Mouse (Mus musculus): ENCODE measurements at regions not wholly inside any gene's neighbourhood (a gene's known extent, or its start where the extent isn't known, plus 50 kb on each side); places are given as distances from the start of the nearest gene placed in this dataset.

DNA sequence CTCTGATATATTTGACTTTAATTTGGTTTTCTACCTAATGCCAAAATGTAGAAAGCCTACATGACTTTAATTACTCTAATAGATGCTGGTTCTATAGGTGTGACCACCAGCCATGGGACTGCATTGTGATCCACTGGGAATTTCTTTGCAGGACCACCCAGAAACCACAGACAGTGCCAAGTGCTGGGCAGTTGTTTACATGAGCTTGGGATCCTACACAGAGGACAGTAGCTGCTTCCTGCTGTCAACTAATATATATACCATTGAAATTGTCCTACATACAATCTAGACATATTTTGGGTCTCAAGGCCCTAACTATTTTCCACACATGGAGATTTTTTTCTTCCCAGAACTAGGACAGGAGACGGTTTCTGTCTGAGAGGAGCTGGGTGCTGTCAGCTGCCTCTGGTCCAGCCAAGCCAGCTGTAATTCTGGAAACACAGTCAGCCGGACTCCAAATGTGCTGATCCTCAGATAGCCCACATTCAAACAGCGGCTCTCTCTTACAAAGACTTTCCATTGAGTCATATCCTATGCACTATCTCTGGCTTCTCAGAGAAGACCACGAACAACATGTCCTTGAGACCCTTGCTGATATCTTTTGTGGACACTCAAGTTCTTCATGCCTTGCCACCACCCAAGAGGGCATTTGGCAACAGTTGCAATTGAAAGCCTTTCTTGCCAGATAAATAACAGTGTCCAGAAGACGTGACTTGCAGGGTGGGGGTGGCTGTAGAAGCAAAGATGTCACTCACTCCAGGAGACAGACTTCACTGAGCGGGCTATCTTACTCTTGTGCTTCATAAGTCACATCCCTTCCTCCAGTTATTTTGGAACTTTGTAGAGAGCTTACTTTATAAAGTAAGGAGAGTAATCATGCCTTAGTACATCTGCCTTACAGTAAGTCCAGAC lies 620.1 kb downstream of the Lmo4 start:
- ChIA-PET CTCF (interaction anchor here (0.6 to 1.2 kb wide), 2 partner anchors 12 to 784 kb away, joined by 3 to 4 read pairs; no protein-coding TSS in a partner anchor), POLR2A (interaction anchor here (0.6 kb wide), 1 partner anchor 687 kb away, joined by 4 read pairs; no protein-coding TSS in a partner anchor)
- in situ Hi-C loops (cut with MboI; ENCODE audit: low pct_unique_long_range_greater_than_20kb) = no loop called here
- no peaks in the 10 kb centered on the region for H3K27me3 ChIP-seq
- DNase-seq (ENCODE audit: low read depth, low spot score) (no peak), ATAC-seq (no peak)
- TF ChIP-seq CTCF (IDR thresholded peaks at IDR 0.05) = no peak

DNA sequence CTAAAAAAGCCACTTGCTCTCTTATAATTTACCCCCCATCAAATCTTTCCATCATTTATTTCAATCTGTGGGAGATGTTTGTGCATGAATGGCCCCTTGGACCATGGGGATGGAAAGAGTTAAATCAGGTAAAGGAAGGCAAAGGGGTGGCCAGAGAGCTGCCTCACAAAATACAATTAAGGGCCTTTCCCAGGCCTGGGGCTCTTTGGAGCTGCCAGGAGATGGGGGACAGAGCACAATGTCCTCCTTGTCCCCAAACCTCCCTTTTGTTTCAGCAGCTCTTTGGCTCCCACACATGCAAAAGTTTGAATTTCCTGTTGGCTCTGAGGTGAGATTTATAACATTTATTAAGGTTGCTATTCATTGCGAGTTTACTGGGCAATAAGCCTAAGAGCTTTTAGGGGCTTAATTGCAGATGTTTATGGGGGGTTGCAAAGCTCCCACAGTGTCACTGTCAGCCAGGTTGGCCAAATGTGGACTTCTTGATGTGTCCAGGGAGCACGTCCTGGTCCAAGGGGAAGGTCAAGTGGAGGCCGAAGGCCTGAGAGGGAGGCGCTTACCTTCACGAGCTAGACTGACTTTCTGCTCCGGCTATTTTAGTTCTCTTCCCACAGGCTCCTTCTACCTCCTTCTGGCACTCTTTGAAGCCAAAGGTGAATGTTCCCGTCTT lies 628.5 kb downstream of the Lmo4 start:
- ATAC-seq (no peak), DNase-seq (ENCODE audit: low read depth, low spot score) (no peak)
- POLR2A ChIA-PET = no interaction called here
- in situ Hi-C loops (cut with MboI; ENCODE audit: low pct_unique_long_range_greater_than_20kb) = no loop called here
- CTCF ChIA-PET = interaction anchor here (0.8 to 1.9 kb wide), 3 partner anchors 10 to 48 kb away, joined by 3 to 6 read pairs (median 4); no protein-coding TSS in a partner anchor
- TF ChIP-seq CTCF (IDR thresholded peaks at IDR 0.05) = no peak
- no peaks in the 10 kb centered on the region for H3K27me3 ChIP-seq

DNA sequence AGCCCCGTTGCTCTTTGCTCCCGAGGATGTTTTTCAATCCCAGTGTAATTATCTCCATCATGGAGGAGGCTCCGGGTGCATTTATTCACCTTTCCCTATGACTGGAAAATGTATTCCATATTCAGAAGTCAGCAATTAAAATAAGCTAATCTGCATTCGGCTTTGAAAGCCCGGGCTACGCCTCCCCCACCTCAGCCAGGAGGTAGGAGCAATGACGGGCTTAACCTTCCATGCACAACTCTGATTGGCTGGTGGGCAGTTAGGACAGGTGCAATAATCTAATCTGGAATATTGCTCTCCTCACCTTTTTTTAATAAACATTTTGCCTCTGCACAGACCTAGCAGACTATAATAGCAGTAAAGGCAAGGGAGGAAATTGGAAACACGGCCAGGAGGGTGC lies 629.3 kb downstream of the Lmo4 start:
- H3K27me3 ChIP-seq = no peaks in the 10 kb centered on the region
- no peak for TF ChIP-seq CTCF (IDR thresholded peaks at IDR 0.05)
- in situ Hi-C loops (cut with MboI; ENCODE audit: low pct_unique_long_range_greater_than_20kb) = no loop called here
- DNase-seq (ENCODE audit: low read depth, low spot score) (no peak), ATAC-seq (no peak)
- ChIA-PET POLR2A (no interaction called here), CTCF (interaction anchor here (1.4 to 1.9 kb wide), 2 partner anchors 11 to 18 kb away, joined by 3 to 6 read pairs; no protein-coding TSS in a partner anchor)

DNA sequence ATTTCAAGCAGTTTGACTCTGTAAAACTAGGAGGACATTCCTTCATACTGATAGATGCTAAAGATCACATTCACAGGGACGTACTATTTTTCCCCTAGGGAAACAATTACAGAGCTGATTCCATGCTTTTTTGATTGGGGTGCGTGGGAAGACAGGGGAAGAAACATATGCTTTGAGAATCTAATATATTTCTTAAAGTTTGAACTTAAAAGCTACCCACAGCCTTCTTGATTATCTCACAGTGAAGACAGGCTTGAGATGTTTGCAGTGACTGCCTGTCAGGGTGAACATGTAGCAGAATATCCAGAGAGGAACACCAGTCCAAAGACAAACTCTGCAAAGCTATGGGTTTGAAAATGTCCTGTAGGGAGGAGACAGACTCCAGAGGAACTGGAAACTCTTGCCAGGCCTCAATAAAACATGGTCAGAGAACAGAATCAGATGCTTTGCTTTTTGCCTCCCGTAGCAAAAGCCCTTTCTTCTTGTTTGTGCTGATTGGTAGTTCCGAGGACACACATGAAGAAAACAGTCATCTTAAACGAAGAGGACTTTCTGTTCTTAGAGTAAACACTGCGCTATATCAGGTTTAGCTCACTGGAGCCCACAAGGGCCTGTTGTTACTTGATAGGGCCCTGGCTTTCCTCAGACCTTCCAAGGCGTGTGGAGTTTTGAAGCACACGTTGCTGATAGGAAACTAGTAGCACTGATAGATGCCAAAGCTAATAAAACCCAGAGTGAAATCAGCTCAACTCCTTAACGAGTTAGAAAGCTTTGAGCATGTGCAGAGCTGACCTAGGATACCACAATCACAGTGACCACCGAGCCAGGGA lies 630.8 kb downstream of the Lmo4 start:
- ChIA-PET POLR2A (interaction anchor here (0.7 kb wide), 1 partner anchor 11 kb away, joined by 3 read pairs; no protein-coding TSS in a partner anchor), CTCF (interaction anchor here (0.9 to 1.8 kb wide), 5 partner anchors 10 to 35 kb away, joined by 3 to 7 read pairs (median 4); no protein-coding TSS in a partner anchor)
- in situ Hi-C loops (cut with MboI; ENCODE audit: low pct_unique_long_range_greater_than_20kb) = no loop called here
- no peak for DNase-seq (ENCODE audit: low read depth, low spot score)
- no peaks in the 10 kb centered on the region for H3K27me3 ChIP-seq
- no peak for TF ChIP-seq CTCF (IDR thresholded peaks at IDR 0.05)
- ATAC-seq = no peak

DNA sequence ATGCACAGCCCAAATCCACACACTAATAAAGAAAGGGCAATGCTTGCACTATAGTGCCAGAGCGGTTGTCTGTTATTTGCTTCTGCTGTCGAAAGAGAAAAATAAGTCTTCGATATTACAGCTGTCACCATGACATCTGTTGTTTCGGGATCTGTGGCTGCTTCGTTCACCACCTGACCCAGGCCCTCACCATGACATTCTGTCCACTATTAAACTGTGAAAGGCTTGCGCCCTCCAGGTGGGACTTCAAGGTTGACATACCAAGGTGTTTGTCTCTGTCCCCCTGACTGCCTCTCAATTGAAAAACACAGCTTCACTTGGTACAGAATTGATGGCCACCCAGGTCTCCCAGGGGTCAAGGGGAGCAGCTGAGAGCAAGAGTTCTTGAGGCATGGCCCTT lies 635.1 kb downstream of the Lmo4 start:
- in situ Hi-C loops (cut with MboI; ENCODE audit: low pct_unique_long_range_greater_than_20kb) = no loop called here
- H3K27me3 ChIP-seq = no peaks in the 10 kb centered on the region
- ChIA-PET POLR2A (no interaction called here), CTCF (no interaction called here)
- DNase-seq (ENCODE audit: low read depth, low spot score) = no peak
- no peak for TF ChIP-seq CTCF (IDR thresholded peaks at IDR 0.05)
- no peak for ATAC-seq

DNA sequence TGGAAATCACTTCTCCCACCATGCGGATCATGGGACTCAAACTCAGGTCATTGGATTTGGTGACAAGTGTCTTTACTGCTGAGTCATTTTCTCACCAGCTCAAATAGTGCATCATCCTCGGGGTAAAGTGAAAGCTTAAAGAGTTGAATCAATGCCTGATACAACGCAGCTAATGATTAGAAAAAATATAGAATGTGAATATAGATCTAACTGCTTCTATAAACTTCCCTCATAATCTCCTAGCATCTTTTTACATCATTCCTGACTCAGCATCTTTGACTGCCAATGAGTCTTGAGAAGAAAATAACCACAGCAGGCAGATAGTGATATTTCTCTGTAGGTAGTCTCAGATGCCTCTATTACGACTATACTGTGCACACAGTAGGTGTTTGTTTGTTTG lies 640.0 kb downstream of the Lmo4 start:
- DNase-seq (ENCODE audit: low read depth, low spot score) (no peak), ATAC-seq (no peak)
- ChIA-PET POLR2A (no interaction called here), CTCF (interaction anchor here (0.7 to 1.5 kb wide), 6 partner anchors 9 to 37 kb away, joined by 3 to 7 read pairs (median 4); no protein-coding TSS in a partner anchor)
- no peak for TF ChIP-seq CTCF (IDR thresholded peaks at IDR 0.05)
- H3K27me3 ChIP-seq = no peaks in the 10 kb centered on the region
- in situ Hi-C loops (cut with MboI; ENCODE audit: low pct_unique_long_range_greater_than_20kb) = no loop called here

DNA sequence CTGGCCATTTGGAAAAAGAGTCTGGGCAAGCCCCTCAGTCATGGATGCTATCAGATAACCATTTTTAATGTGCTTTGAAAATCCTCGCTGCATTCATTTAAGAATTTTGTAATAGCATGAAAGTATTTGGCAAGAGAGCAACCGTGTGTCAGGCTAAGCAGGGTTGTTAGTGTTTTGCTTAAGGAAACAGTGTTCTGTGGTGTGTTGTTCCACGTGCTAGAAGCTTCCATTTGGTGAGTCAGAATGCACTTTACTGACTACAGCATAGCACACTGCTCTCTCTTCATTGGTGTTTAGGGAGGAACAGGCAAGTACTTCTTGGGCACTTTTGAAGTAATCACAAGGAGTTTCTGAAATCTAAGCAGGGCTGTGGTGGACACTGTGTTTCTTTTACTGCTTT lies 661.0 kb upstream of the Pkn2 start:
- DNase-seq (ENCODE audit: low read depth, low spot score) (no peak), ATAC-seq (peak; percentile 51)
- CTCF ChIA-PET = no interaction called here
- TF ChIP-seq CTCF (IDR thresholded peaks at IDR 0.05) = no peak
- POLR2A ChIA-PET = no interaction called here
- in situ Hi-C loops (cut with MboI; ENCODE audit: low pct_unique_long_range_greater_than_20kb) = no loop called here
- H3K27me3 ChIP-seq = no peaks in the 10 kb centered on the region

DNA sequence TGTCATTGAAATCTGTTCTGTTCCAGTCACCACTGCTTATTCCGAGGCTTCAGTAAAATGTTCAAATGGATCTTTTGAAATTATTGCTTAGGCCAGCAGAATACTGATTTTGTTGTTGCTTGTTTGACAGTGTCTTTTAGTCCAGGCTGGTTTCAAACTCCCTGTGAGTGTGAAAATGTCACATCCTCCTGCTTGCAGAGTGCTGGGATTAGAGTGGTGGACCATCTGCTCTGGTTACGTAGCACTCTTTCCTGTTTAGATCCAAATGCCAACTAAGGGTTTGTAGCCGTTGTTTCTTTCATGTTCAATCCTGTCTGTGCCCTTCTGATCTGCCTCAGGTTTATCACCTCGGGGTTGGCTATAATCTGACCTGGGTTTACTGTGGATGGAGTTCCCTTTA lies 646.2 kb upstream of the Pkn2 start:
- in situ Hi-C loops (cut with MboI; ENCODE audit: low pct_unique_long_range_greater_than_20kb) = no loop called here
- DNase-seq (ENCODE audit: low read depth, low spot score) (no peak), ATAC-seq (no peak)
- CTCF ChIA-PET = interaction anchor here (1.7 kb wide), 1 partner anchor 37 kb away, joined by 6 read pairs; no protein-coding TSS in a partner anchor
- H3K27me3 ChIP-seq = no peaks in the 10 kb centered on the region
- no peak for TF ChIP-seq CTCF (IDR thresholded peaks at IDR 0.05)
- POLR2A ChIA-PET = no interaction called here

DNA sequence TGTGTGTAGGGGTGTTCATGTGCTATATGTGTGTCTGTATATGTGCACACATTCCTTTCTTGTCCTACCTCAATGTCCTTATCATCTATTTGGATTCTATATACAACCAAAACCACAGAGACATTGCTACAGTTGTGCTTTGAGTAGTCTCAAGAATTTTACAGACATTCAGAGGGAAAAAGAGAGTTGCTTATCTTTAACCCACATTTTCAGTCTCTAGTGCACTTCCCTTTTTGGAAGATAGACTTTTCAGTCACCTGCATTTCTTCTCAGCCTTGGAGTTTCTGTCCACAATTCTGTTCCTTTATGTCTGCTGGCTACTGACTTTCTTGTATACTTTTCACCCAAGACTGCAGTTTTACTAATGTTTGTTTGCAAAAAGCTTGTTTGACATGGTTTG lies 645.5 kb upstream of the Pkn2 start:
- DNase-seq (ENCODE audit: low read depth, low spot score) = no peak
- ChIA-PET POLR2A (no interaction called here), CTCF (interaction anchor here (1.7 kb wide), 1 partner anchor 37 kb away, joined by 6 read pairs; no protein-coding TSS in a partner anchor)
- H3K27me3 ChIP-seq = no peaks in the 10 kb centered on the region
- in situ Hi-C loops (cut with MboI; ENCODE audit: low pct_unique_long_range_greater_than_20kb) = no loop called here
- no peak for ATAC-seq
- TF ChIP-seq CTCF (IDR thresholded peaks at IDR 0.05) = no peak

DNA sequence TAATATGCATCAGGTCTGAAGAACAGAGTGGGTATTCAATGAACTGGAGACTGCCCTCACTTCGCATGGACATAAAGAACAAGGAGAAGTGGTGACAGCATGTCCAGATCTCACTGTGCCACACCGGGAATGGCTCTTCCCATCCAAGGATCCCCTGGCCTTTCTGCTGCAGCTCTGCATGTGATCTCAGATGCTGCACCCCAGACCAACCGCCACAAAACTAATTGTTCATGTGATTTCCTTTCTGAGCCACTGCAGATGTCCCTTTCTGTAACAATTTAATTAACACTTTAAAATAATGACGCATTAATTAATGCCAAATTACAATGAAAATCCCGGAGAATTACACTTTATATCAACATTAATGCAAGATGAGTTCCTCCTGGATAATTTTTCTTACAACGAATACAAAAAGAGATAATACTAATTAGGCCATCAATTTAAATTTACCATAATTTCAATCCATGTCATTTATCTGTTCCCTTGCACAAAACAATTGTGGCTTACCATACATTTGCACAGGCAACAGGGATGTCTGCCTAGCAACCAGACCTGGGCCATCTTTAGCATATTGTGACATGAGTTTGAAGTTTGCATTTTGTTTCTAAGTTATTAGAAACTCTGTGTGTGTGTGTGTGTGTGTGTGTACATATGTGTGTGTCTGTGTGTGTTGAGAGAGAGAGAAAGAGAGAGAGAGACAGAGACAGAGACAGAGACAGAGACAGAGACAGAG lies 630.9 kb upstream of the Pkn2 start:
- ChIA-PET CTCF (no interaction called here), POLR2A (no interaction called here)
- DNase-seq (ENCODE audit: low read depth, low spot score) = no peak
- in situ Hi-C loops (cut with MboI; ENCODE audit: low pct_unique_long_range_greater_than_20kb) = no loop called here
- no peak for ATAC-seq
- TF ChIP-seq CTCF (IDR thresholded peaks at IDR 0.05) = no peak
- H3K27me3 ChIP-seq = no peaks in the 10 kb centered on the region

Data from Patski (cell line).